Mouse (Mus musculus) heart, embryonic 12.5 days (tissue): ENCODE measurements around the gene Tex33. TPM values are rescaled to one million over a fixed set of nuclear protein-coding genes. Genes with fewer than 3 reads are reported as not detected.

Source experiments
- ATAC-seq: fragments of 200-750 bp; cut with Nextera tagmentation; 2 replicates; pipeline ENCODE4 v1.8.0; 2017; ENCODE audit warnings: moderate TSS enrichment, moderate library complexity; ENCODE audit not compliant: insufficient number of reproducible peaks, low FRiP score
- H3K27ac ChIP-seq: fragments of 300-500 bp; sonication (generic); 2 replicates; pipeline ENCODE4 v1.5.1; 2016; ENCODE audit warnings: mild to moderate bottlenecking, moderate library complexity; ENCODE audit not compliant: poor library complexity, severe bottlenecking
- H3K27me3 ChIP-seq: fragments of 300-500 bp; sonication (generic); replicated peaks from 2 replicates; pipeline ENCODE4 v1.6.1; 2016; ENCODE audit warnings: mild to moderate bottlenecking, moderate library complexity
- H3K36me3 ChIP-seq: fragments of 300-500 bp; sonication (generic); 2 replicates; pipeline ENCODE4 v1.6.1; 2016; ENCODE audit warnings: mild to moderate bottlenecking, moderate library complexity
- H3K4me1 ChIP-seq: fragments of 300-500 bp; sonication (generic); replicated peaks from 2 replicates; pipeline ENCODE4 v1.6.1; 2016; ENCODE audit warnings: mild to moderate bottlenecking
- H3K4me2 ChIP-seq: fragments of 300-500 bp; sonication (generic); 2 replicates; pipeline ENCODE4 v1.6.1; 2016; ENCODE audit warnings: mild to moderate bottlenecking, moderate library complexity
- H3K4me3 ChIP-seq: fragments of 300-500 bp; sonication (generic); 2 replicates; pipeline ENCODE4 v1.5.1; 2016; ENCODE audit warnings: mild to moderate bottlenecking
- H3K9ac ChIP-seq: fragments of 300-500 bp; sonication (generic); 2 replicates; pipeline ENCODE4 v1.6.1; 2016; ENCODE audit warnings: mild to moderate bottlenecking, moderate library complexity
- H3K9me3 ChIP-seq: fragments of 300-500 bp; sonication (generic); replicated peaks from 2 replicates; pipeline ENCODE4 v1.6.1; 2016; ENCODE audit warnings: mild to moderate bottlenecking, moderate library complexity
- WGBS: fragments of 180-500 bp; shearing (Covaris S2); methylation state at CpG from one replicate; pipeline ENCODE4 v1.1.7; 2016; 5-methylcytosine and 5-hydroxymethylcytosine counted together
- polyA plus RNA-seq: library from polyadenylated mRNA; unstranded; fragments of >200 nt; fragmentation: Nextera tagmentation; extraction: Ambion mirVana; gene quantifications from 2 replicates; pipeline ENCODE4 v1.2.1, GENCODE M21; 2016

The Tex33 gene
- polyA plus RNA-seq, result not detected in 2 replicates

DNA sequence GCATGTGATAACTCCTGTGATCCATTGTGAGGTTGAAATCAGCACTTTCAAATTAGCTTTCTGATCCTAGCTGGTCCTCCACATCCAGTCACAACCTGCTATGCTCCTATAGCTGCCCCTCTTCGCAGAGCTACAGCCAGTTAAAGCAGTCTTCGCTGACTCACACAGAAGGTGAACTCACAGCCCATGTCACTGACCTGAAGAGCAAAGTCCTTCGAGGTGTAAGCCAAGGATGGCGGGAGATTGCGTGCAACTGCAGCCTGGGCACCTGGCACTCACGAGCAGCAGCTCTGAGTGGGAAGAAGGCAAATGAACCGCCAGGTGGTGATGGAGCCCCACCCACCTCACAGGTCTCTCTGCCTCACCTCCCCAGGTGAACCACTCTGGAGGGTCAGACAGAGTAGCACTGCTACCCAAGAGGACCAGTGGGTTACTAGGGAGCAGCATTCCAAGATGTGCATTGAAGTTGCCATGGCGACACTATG lies at the start of gene Tex33:
Tex33 (minus strand) TSS at position 435 of the 485 bp plus-strand sequence.
- H3K27me3 ChIP-seq, result no peaks in the 10 kb centered on the region
- ATAC-seq, result no peak
- no peak within 1 kb of the TSS for H3K9ac ChIP-seq
- no peaks in the 10 kb centered on the region for H3K9me3 ChIP-seq
- 79% methylated on average over 8 of the region's 8 CpGs for WGBS
- H3K36me3 ChIP-seq, result no peaks in the 10 kb centered on the region
- H3K4me3 ChIP-seq, result no peak within 1 kb of the TSS
- no peak within 1 kb of the TSS for H3K27ac ChIP-seq
- H3K4me2 ChIP-seq, result no peak within 1 kb of the TSS
- no peaks in the 10 kb centered on the region for H3K4me1 ChIP-seq

DNA sequence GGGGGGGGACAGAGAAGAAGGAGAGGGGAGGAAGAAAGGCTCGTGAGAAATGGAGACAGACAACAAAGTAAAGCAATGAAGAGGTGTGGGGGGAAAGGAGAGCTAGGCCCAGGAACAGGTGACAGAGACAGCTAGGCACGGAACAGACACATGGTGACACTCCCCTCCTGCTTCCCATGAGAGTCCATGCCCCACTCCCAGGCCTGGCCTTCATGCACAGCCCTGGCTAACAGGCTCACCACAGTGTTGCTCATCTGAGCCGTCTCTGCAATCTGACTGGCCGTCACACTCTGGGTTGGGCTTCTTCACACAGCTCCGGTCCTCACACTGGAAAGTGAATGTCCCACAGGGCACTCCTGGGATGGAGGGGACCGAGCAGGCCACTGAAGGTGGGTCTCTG lies 48.1 kb upstream of the Tex33 start:
- WGBS, result 45% methylated on average over 6 of the region's 6 CpGs
- Histone ChIP-seq H3K9me3 (no peaks in the 10 kb centered on the region), H3K9ac (no peak overlapping the region), H3K4me3 (no peak overlapping the region), H3K4me2 (no peak overlapping the region), H3K27ac (no peak overlapping the region), H3K4me1 (peaks cover 45% of the 10 kb centered on the region), H3K27me3 (no peaks in the 10 kb centered on the region; the same call in 1 of the 2 replicates), H3K36me3 (no peaks in the 10 kb centered on the region)
- no peak for ATAC-seq

DNA sequence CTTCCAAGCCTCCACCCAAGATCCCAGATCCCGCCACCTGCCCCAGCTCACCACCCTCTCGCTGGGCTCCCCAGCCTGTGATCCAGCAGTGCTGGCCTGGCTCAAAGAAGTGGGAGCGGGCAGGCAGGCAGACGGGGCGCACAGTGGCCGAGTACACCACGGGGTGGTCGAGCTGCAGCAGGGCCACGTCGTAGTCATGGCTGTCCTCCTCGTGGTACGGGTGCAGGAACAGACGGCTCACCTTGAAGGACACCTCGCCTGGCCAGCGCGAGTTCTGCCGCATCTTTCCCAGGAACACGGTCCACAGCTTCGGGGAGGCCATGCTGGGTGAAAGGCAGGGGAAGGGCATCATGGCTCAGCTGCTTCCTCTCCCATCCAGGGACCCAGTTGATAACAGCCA lies 46.5 kb upstream of the Tex33 start:
- Histone ChIP-seq H3K9ac (no peak overlapping the region), H3K27me3 (no peaks in the 10 kb centered on the region; the same call in 1 of the 2 replicates), H3K4me1 (peaks cover 56% of the 10 kb centered on the region), H3K4me2 (no peak overlapping the region), H3K36me3 (no peaks in the 10 kb centered on the region), H3K9me3 (no peaks in the 10 kb centered on the region), H3K27ac (no peak overlapping the region), H3K4me3 (no peak overlapping the region)
- ATAC-seq, result no peak
- WGBS, result 90% methylated on average over 19 of the region's 19 CpGs

DNA sequence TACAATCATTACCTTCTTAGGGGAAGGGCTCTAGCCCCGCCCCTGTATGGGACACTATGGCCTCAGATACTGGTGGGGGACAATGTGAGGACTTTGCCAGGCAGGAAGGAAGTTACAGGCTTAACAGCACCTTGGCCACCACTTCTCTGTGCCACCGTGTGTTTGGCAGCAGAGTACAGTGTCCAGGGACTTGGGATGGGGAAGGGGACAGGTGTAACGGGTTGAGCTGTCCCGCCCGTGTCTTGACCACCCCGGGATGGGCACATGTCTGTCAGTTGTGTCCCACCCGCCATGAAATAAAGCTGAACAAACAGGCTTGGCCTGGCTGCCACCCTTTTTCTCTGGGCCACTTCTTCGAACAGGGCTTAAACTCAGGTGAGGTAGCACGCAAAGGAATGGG lies 43.3 kb upstream of the Tex33 start:
- WGBS, result 71% methylated on average over 9 of the region's 9 CpGs

DNA sequence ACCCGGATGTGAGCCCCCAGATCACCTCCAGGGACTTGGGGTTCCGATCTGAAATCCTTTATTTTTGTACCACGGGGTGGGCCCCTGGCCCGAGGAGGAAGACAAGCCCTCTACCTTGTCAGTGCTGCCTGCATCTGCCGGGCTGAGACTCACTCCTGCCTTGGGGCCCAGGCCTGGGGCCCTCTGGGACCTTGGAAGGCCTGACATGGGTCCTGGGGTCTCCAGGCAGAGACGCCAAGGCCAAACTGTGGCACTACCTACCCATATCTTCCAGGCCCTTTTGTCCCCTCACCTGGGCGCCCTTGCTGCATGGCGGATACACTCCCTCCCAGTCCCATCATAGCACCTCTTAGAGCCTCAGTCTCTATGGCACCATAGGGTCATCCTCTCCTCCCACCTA lies 42.8 kb upstream of the Tex33 start:
- Histone ChIP-seq H3K4me2 (no peak overlapping the region), H3K9me3 (no peaks in the 10 kb centered on the region), H3K4me1 (peaks cover 58% of the 10 kb centered on the region), H3K4me3 (no peak overlapping the region), H3K36me3 (peaks cover 12% of the 10 kb centered on the region; the same call in 1 of the 2 replicates), H3K9ac (no peak overlapping the region), H3K27me3 (peaks cover 16% of the 10 kb centered on the region), H3K27ac (no peak overlapping the region)
- WGBS, result 57% methylated on average over 8 of the region's 8 CpGs
- ATAC-seq, result no peak

More for the DNA sequence above, 43.3 kb upstream of the Tex33 start:
- H3K27ac ChIP-seq, result no peak overlapping the region
- no peak overlapping the region for H3K4me3 ChIP-seq
- H3K36me3 ChIP-seq, result peaks cover 8% of the 10 kb centered on the region; the same call in 1 of the 2 replicates
- no peak overlapping the region for H3K9ac ChIP-seq
- peaks cover 16% of the 10 kb centered on the region for H3K27me3 ChIP-seq
- no peak overlapping the region for H3K4me2 ChIP-seq
- no peaks in the 10 kb centered on the region for H3K9me3 ChIP-seq
- peaks cover 62% of the 10 kb centered on the region for H3K4me1 ChIP-seq
- ATAC-seq, result no peak

DNA sequence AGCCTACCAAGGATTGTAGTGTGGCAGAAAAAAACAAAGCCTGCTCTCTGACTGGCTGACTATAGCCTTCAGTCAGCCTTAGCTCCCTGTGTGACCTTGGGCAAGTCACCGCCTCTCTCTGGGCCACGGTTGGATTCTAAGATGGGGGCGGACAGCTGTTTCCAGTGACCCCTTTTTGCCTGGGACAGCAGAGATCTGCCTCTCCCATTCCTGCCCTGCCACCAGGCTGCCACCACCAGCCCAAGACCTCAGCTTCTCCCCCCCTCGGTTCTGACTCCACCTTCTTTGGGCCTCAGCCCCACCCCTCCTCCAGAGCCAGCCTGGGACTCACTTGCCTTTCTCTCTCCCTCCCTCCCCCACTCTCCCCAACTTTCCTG lies 42.3 kb upstream of the Tex33 start:
- H3K4me1 ChIP-seq, result peaks cover 57% of the 10 kb centered on the region
- H3K36me3 ChIP-seq, result peaks cover 17% of the 10 kb centered on the region; the same call in 1 of the 2 replicates
- H3K9ac ChIP-seq, result 0 out of 2 replicates have a peak overlapping the region, but pooled peaks have one; percentile 27
- H3K4me2 ChIP-seq, result no peak overlapping the region
- no peak overlapping the region for H3K4me3 ChIP-seq
- WGBS, result 29% methylated on average over 4 of the region's 4 CpGs
- no peaks in the 10 kb centered on the region for H3K9me3 ChIP-seq
- no peak overlapping the region for H3K27ac ChIP-seq
- H3K27me3 ChIP-seq, result peaks cover 16% of the 10 kb centered on the region
- no peak for ATAC-seq

DNA sequence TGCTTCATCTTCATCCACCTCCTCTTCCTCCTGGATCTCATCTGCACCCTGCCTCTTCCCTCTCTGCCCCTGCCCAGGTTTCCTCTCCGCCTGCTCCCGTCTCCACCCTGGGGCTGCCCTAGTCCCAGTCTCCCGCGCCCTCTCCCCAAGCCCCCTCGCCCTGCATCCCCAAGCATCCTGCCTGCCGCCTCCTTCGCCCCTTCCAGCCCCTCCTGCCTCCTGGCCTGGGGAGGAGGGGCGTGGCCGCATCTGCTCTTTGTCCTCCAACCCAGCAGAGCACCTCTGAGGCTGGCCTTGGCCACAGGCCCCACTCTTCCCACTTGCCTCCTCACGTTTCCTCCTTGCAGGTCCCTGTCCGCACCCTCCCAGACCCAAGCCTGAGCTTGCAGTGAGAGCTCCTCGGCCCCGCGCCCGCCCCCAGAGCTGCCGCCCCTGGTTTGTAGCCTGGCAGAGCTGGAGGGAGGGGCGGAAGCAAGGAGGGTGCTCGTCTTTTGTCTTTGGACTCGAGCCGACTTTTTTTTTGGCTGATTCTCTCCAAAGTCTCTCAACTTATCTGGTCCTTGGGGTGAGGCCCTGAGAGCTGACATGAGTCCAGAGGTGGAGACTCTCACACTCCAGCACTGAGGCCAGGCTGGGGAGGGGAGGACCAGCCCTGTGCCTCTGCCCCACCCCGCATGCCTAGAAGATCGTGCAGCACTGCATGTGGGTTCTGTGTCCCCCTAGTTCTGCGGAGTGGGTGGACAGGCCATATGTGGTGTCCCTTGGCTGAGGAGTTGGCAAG lies 41.7 kb upstream of the Tex33 start:
- Histone ChIP-seq H3K9me3 (no peaks in the 10 kb centered on the region), H3K4me2 (peak overlapping the region; percentile 68), H3K36me3 (peaks cover 19% of the 10 kb centered on the region; the same call in 1 of the 2 replicates), H3K4me1 (peaks cover 57% of the 10 kb centered on the region), H3K9ac (peak overlapping the region; percentile 27; the same call in 1 of the 2 replicates), H3K27me3 (peaks cover 16% of the 10 kb centered on the region), H3K27ac (peak overlapping the region; percentile 26), H3K4me3 (peak overlapping the region; percentile 34)
- ATAC-seq, result peak; percentile 7
- 15% methylated on average over 23 of the region's 23 CpGs for WGBS

DNA sequence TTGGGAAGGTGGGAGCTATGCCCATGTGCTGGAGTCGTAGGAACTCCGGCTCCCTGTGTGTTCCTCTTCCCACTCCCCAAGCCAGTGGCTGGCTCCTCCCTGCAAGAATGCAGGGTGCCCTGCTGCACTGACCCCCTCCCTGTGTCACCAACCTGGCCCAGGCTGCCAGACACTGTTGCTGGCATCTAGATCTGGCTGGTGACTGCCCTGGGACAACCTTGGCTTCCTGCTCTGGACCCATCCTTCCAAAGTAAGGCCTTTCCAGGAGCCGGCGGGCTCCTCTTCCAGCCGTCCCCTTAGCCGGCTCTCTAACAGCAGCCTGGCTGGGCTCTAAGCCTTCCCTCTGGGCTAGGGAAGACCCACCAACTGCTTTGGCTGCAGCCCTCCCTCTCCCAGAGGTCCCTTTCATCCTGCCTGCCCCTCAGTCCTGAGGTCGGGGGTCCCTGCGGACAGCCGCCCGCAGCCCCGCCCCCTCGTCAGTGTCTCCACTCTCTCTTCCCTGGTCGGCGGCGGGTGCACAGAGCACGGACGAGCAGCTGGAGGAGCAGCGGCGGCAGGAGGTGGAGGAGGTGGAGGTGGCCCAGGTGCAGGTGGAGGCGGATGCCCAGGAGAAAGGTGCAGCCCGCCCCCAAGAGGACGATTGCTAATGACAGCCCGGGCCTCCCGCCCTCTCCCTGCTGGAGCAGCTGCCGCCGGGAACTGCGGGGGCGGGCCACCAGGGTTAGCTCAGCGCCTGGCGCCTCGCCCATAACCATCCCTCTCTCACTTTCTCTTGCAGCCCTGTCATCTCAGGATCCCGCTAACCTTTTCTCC lies 40.9 kb upstream of the Tex33 start:
- Histone ChIP-seq H3K9me3 (no peaks in the 10 kb centered on the region), H3K4me3 (peak overlapping the region; percentile 34), H3K9ac (peak overlapping the region; percentile 27), H3K4me1 (peaks cover 55% of the 10 kb centered on the region), H3K27ac (0 out of 2 replicates have a peak overlapping the region, but pooled peaks have one; percentile 26), H3K4me2 (peak overlapping the region; percentile 68), H3K27me3 (peaks cover 16% of the 10 kb centered on the region), H3K36me3 (peaks cover 19% of the 10 kb centered on the region; the same call in 1 of the 2 replicates)
- ATAC-seq, result peak; percentile 43
- 15% methylated on average over 32 of the region's 32 CpGs for WGBS

DNA sequence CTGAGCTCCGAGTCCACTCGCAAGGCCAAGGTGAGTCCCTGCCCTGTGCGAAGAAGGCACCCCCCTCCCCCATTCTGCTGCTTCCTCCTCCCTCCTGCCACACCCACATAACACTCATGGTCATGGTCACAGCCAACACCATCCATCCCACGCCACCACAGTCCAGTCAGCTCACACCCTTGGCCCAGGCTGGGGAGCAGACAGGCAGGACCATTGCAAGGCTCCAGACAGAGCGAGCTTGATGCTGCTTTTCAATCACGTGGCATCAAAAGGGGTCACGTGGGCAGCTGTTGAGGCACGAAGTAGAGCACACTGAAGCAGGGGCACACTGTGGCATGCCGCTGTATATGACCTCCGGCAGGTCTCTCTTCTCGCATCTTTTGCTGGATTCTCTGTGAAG lies 40.0 kb upstream of the Tex33 start:
- Histone ChIP-seq H3K4me2 (no peak overlapping the region), H3K27me3 (peaks cover 16% of the 10 kb centered on the region), H3K4me3 (no peak overlapping the region), H3K9me3 (no peaks in the 10 kb centered on the region), H3K9ac (no peak overlapping the region), H3K36me3 (peaks cover 19% of the 10 kb centered on the region; the same call in 1 of the 2 replicates), H3K27ac (no peak overlapping the region), H3K4me1 (peaks cover 47% of the 10 kb centered on the region)
- WGBS, result 91% methylated on average over 11 of the region's 11 CpGs
- ATAC-seq, result no peak

DNA sequence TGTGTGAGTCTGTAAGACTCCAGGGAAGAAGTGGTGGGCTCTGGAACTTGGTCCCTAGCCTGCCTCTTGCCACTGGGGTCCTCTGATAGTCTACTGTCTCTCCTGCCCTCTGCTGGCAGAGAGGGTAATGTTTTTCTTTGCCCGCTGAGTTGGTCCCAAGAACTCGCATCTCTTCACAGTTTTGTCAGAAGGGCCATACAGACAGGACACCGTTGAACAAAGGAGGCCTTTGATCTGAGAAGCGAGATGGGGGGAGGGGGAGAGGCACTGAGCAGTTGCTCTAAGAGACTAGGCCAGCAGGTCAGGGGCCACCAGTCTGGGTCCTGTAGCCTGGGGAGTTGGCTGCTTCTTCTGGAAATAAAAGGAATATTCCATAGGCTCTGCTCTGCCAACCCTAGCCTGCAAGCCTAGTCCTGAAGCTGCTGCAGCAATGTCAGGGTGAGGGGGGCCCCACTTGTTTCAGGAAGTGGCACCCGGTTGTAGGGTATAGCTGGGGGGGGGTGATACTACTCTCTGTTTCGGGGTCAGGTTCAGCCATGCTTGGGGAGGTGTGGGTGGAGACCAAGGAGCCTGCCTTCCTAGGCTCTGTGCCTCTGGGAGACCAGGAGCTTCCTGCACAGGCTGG lies 39.3 kb upstream of the Tex33 start:
- H3K4me2 ChIP-seq, result no peak overlapping the region
- H3K27ac ChIP-seq, result no peak overlapping the region
- no peak overlapping the region for H3K4me3 ChIP-seq
- WGBS, result 36% methylated on average over 6 of the region's 6 CpGs
- H3K9ac ChIP-seq, result no peak overlapping the region
- peaks cover 16% of the 10 kb centered on the region for H3K27me3 ChIP-seq
- no peak for ATAC-seq
- H3K36me3 ChIP-seq, result peaks cover 19% of the 10 kb centered on the region; the same call in 1 of the 2 replicates
- H3K9me3 ChIP-seq, result no peaks in the 10 kb centered on the region
- peaks cover 40% of the 10 kb centered on the region for H3K4me1 ChIP-seq
